Mouse (Mus musculus): ENCODE results near the gene Zbtb22.
"Not testable (repeated sequence)": the region's sequence is repeated elsewhere in the genome, so short reads cannot be mapped to it uniquely, and the experiment has no call there.

Zbtb22 gene

DNA sequence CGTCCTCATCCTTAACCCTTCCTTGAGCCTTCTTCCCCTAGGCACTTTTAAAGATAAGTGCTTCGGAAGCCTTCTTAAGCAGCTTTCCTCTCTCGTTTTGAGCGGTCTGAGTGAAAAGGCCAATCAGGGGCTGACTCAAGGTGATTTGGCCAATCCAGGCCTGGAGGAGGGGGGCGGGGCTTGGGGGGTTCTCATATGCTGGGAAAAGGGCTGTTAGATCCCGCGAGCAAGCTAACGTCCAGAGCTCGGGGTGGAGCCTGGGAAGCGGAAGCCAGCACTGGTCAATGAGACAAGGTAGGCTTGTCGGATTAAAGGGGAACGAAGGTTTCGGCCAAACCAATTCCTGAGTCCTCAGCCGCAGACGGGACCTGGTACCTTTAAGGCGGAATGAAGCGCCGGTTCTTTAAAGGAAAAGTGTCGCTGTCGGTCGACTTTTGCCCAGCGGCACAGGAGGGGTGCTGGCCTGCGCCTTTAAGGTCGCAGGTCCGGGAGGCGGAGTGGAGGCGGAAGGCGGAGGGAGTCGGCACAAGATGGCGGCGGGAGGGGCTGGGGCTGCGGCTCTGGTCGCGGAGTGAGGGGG, at the start of gene Zbtb22, which contains the start of gene Tapbp:
Gene Zbtb22 (plus strand): TSS at position 234 of the 580 bp plus-strand sequence.
Gene Tapbp (plus strand): TSS at position 229 of the 580 bp plus-strand sequence.
- DNase-seq (ENCODE audit: low read depth, low spot score) = peak; percentile 96

DNA sequence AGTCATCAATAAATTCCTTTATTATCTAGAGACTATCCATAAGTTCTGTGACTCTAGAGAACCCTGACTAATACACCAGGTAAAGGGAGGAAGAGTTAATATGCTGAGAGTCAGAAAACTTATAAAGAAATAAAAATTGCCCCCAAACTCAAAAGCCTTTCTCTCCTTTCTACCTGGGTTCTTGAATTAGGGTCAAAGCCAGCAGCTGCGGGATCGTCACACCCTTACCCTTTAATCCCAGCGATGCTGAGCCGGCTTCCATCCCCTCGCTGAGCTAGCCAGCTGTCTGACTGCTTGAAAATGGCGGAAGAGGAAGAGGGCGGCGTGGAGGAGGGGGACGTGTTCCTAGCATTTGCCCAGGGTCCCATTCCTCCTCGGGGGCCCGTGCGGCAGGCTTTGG, 42.2 kb upstream of the Zbtb22 start, which contains the start of gene Gm7029:
Gene Gm7029 (plus strand): TSS at position 301 of the 400 bp plus-strand sequence.
- DNase-seq (ENCODE audit: low read depth, low spot score) = not testable (repeated sequence)

DNA sequence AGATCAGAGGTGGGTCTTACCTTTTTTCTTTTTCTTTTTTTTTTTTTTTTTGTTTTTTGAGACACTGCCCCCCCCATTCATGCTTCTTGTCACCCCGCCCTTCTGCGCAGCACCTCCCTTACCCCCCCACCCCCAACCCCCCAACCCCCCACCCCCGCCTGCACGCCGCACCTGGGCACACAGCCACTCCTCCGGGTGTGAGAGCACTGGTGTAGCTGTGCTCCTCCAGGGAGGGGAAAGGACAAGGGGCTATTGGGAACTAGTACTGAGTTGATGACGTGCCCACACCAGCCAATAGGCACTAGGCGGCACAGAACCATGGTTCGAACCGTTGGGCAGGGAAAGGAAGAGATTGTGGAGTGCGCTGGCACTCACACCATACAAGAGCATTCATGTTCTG, 41.3 kb upstream of the Zbtb22 start:
- no peak for DNase-seq (ENCODE audit: low read depth, low spot score)

DNA sequence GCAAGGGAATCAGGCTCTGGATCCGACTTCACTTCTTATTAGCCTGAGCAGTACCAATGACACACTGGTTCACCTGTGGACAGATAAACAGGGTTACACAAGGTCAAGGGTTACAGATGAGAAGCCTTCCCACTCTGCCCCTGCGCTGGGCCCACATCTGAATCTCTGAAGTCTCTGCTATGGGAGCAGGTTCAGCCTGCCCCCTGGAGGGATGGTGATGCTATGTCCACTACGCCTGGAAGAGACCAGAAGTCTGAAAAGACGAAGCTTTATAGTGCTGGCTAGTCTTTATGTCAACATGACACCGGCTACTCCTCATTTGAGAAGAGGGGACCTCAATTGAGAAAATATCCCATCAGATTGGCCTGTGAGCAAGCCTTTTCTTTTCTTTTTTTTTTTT, 39.9 kb upstream of the Zbtb22 start:
- not testable (repeated sequence) for DNase-seq (ENCODE audit: low read depth, low spot score)

DNA sequence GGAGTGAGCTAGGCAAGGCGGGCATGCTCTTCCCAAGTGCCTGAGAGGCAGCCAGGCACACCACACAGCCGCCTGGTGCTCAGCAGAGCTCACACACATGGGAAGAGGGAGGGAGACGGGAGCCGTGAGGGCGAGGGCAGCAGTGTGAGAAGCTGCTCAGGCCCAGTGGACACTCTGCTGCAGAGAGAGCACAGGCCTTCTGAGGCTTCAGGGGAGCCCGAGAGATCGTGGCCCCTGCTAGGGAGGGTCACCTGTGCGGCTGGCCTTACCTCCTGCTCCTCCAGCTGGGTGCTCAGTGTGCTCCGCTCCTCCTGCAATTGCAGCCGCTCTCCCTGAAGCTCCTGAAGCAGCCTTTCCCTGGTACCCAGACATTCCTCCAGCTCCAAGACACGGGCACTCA, 31.4 kb upstream of the Zbtb22 start:
- not testable (repeated sequence) for DNase-seq (ENCODE audit: low read depth, low spot score)

DNA sequence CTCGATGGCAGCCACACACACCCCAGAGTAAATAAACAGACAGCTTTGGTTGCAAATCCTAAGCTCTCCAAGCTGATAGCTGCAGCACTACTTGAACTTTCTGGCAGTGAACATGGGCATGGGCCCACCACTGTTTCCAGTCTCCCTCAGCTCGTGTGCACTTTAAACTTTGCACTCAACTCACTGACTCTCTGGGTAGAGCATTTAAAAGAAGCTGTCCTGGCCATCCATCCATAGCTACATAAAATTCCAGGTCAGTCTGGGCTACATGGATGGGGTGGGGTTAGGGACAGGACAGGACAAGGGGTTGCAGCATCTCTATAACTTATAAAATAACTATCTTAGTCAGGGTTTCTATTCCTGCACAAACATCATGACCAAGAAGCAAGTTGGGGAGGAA, 27.9 kb upstream of the Zbtb22 start:
- not testable (repeated sequence) for DNase-seq (ENCODE audit: low read depth, low spot score)

DNA sequence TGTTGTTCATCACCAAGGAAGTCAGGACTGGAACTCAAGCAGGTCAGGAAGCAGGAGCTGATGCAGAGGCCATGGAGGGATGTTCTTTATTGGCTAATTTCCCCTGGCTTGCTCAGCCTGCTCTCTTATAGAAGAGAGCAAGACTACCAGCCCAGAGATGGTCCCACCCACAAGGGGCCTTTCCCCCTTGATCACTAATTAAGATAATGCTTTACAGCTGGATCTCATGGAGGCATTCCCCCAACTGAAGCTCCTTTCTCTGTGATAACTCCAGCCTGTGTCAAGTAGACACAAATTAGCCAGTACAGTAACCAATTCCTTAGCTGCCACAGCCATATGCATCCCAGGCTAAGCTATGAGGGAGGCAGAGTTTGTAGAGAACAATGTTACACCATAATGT, 27.5 kb upstream of the Zbtb22 start:
- not testable (repeated sequence) for DNase-seq (ENCODE audit: low read depth, low spot score)

DNA sequence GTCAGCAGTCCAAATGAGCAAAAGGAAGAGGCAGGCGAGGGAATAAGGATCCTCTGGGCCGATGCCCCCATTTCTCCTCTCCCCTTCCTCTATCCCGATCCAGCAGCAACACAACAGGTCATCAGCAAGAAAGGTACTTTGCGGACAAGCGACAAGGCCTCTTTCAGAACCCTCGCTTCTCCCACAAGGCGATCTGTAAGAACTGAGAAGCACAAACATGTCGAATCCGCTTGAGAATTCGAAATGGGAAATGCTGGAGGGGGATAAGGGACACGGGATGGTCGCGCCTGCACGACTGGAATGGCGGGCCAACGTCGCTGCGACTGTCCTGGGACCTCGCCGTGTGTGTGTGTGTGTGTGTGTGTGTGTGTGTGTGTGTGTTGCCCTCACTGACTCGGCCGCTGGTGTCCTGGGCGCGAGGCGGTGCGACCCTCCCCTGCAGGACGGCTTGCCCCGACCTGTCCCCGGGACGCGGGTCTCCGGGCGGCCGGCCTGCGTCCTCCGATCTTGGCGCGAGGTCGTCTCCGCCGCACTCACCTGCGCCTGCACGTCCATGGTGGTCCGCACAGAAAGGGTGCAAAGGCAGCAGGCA, 25.7 kb upstream of the Zbtb22 start:
- not testable (repeated sequence) for DNase-seq (ENCODE audit: low read depth, low spot score)

DNA sequence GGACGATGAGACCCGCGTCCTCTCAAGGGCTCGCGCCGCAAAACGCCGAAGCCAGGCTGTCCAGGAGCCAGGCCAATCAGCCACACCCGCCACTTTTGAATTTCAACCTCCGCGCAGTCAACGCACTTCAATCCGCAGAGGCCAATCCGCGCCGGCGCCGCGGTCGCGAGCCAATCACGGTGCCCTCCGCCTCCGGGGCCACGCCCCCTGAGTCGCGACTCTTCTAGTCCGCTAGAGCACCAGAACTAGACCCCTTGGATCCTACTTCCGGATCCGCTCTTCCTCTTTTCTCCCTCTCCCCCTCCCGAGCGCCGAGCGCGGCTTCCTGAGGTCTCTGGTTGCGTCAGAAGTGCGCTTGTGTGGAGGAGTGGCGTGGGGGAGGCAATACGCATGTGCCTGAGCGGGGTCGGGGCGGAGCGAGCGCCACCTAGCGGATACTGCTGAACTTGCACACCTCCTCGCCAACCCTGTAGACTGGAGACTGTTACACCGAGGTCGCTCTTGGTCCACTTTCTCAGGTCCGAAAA, 25.1 kb upstream of the Zbtb22 start, which contains the start of gene Kifc1:
Gene Kifc1 (minus strand): TSS at position 129 of the 527 bp plus-strand sequence.
- peak; percentile 99 for DNase-seq (ENCODE audit: low read depth, low spot score)

DNA sequence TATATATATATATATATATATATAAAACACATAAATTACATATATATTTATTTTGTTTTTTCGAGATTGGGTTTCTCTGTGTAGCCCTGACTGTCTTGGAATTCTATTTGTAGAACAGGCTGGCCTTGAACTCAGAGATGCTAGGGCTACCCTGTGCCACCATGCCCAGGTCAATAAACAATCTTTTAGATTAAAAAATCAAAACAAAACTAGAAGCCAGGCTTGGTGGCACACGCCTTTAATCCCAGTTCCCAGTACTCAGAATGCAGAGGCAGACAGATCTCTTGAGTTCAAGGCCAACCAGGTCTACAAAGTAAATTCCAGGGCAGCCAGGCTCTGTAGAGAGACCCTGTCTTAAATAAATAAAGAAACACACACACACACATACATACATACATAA, 24.3 kb upstream of the Zbtb22 start:
- no peak for DNase-seq (ENCODE audit: low read depth, low spot score)

DNA sequence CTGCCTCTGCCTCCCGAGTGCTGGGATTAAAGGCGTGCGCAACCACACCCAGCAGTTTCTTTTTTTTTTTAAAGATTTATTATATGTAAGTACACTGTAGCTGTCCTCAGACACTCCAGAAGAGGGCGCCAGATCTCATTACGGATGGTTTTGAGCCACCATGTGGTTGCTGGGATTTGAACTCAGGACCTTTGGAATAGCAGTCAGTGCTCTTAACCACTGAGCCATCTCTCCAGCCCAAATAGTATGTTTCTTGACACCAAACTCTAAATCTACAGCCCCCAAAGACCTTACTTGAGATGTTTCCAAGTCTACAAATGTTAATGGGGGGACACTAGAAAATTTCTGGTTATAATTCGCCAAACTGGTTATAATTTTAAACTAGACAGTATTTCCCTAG, 23.8 kb upstream of the Zbtb22 start:
- DNase-seq (ENCODE audit: low read depth, low spot score) = not testable (repeated sequence)

DNA sequence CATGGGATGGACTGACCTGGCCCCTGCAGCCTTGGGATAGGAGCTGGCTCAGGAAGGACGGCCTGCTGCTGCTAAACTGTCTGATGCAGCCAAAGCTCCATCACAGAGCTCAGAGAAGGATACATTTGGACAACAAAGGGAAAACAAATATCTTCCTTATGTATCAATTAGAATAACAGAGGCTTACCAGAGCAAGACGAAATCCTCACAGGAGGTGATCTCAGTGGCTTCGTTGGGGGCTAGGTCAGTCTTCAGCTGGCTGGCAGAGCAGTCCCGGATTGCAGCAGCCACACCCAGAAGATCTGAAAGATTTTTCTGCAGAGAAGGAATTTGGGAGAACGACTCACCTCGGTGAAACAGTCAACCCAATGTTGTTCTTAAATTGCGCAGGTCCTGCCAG, 23.3 kb upstream of the Zbtb22 start:
- no peak for DNase-seq (ENCODE audit: low read depth, low spot score)

DNA sequence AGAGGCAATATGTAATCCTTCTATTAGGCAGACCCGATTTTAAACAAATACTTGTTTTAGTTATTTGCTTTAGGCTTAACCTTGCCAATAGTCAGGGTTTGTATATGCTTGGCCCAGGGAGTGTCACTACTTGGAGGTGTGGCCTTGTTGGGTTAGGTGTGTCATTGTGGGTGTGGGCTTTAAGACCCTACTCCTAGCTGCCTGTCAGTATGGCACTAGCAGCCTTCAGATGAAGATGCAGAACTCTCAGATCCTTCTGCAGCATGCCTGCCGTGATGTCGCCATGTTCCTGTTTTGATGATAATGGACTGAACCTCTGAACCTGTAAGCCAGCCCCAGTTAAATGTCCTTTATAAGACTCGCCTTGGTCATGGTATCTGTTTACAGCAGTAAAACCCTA, 22.7 kb upstream of the Zbtb22 start:
- DNase-seq (ENCODE audit: low read depth, low spot score) = not testable (repeated sequence)

DNA sequence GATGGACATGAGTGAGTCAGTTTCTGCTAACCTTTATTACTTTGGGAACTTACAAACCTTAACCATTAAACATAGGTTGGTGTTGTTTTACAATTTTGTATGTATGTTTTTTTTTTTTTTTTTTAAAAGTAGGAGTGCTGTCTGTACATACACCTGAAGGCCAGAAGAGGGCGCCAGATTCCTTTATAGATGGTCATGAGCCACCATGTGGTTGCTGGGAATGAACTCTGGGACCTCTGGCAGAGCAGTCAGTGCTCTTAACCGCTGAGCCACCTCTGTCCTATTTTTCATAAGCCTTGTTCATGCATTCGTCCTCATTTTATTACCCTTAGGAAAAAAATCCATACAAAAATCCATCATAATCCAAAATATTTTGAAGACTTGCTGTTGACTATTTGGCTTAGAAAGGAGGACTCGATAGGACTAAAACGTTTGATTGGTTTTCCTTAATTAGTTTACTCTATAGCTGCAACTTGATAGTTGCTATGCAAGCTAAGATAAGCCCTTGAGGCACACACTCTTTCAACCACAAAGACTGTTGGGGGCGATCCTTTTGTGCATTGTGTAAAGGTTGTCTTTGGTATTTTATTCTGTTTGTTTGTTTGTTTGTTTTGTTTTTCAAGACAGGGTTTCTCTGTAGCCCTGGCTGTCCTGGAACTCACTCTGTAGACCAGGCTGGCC, 18.4 kb upstream of the Zbtb22 start:
- DNase-seq (ENCODE audit: low read depth, low spot score) = no peak

DNA sequence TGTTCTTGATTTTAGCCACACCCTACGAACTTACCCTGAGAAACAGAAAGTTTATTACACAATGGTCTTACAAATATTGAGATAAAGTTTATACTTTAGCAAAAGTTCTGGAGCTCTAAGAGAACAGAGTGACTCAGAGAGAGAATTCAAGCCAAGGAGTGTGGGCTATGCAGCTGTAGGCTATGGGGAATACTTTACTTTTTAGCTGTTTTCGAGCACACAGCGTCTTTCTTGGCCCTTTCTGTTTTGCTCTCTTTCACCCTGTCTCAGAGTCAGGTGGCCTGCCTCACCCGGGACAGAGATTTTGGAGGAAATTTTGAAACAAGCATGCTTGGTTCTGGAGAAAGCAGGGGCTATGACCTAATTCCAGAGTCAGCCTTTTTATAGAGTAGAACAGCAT, 17.5 kb upstream of the Zbtb22 start:
- DNase-seq (ENCODE audit: low read depth, low spot score) = not testable (repeated sequence)

DNA sequence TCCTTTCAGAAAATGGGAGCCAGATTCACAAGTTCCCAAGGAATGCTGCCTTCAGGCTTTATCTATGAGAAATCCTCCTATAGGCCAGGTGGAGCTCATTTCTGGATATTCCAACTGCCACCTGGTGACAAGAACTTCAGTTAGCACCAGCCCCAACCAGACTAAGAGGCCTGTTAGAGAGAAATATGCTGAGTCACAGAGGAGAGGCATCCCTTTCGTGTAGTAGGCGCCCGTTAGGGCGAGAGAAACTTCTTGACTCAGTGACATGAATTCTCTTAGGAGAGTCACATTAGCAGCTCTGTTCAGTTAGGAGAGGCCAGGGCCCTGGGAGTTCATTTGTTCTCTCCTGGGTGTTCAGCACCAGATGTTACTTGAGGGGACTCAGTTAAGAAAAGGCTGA, 16.1 kb upstream of the Zbtb22 start:
- DNase-seq (ENCODE audit: low read depth, low spot score) = no peak

DNA sequence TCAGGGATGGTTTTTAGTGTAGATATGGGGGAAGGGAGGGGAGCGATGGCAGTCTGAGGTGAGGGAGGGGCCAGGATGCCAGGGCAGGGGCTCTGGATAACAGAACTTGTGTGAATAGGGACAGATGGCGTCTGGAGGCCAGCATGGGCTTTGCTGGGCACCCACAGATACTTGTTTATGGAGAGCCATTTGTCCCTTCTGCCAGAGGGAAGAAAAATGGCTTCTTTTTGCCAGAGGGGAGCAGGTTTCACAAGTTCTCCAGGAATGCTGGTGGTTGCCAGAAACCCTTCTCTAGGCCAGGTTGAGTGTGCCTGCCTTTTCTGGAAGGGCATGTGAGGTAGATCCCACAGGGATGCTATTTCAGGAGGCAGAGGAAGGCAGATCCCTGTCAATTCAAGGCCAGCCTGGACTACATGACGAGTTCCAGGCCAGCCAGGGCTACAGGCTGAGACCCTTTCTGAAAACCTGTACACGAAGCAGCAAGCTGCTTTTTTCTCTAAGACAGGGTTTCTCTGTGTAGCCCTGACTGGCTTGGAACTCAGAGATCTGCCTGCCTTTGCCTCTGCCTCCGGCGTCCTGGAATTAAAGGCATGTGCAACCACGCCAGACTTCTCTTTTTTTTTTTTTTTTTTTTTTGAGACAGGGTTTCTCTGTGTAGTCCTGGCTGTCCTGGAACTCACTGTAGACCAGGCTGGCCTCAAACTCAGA, 15.3 kb upstream of the Zbtb22 start:
- no peak for DNase-seq (ENCODE audit: low read depth, low spot score)

DNA sequence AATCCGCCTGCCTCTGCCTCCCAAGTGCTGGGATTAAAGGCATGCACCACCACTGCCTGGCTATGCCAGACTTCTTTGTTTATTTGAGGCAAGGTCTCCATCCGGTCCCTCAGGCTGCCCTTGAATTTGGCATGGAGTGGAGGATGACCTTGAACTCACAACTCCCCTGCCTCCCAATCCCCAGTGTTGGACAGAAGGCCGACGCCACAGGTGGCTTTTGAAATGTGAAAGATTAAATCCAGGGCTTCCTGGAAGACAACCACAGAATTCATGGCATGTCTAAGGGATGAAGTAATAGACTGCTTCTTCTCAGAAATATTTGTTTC, 14.8 kb upstream of the Zbtb22 start:
- no peak for DNase-seq (ENCODE audit: low read depth, low spot score)

DNA sequence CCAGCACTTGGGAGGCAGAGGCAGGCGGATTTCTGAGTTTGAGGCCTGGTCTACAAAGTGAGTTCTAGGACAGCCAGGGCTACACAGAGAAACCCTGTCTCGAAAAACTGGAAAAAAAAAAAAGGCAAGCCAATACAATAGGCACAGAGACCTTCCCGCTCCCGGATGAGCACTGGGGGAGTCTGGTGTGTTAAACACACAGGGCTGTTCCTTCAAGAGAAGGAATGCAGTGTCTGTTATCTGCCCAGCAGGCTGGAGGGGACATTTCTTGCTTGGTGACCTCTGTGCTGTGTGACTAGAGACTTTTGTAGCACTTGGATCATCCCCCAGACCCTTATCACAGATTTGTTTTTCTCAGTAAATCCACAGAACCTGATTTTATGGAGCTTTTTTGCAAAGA, 14.1 kb upstream of the Zbtb22 start:
- no peak for DNase-seq (ENCODE audit: low read depth, low spot score)

DNA sequence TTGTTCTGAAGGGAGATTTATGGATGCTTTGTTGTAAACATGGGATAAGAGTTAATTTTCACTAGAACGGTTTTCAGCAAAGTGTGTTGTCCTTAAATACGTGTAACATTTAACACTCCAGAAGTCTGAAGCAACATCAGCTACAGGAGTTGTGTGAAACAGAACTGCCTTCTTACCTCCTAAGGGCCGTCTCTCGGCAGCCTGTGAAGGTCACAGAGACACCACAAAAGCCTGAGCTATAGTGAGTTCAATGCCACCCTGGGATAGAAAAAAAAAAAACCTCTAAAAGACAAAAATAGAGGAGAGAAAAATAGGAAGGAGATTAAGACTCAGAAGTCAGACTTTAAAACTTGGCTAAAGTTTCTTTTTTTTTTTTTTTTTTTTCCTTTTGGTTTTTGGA, 13.6 kb upstream of the Zbtb22 start:
- no peak for DNase-seq (ENCODE audit: low read depth, low spot score)

DNA sequence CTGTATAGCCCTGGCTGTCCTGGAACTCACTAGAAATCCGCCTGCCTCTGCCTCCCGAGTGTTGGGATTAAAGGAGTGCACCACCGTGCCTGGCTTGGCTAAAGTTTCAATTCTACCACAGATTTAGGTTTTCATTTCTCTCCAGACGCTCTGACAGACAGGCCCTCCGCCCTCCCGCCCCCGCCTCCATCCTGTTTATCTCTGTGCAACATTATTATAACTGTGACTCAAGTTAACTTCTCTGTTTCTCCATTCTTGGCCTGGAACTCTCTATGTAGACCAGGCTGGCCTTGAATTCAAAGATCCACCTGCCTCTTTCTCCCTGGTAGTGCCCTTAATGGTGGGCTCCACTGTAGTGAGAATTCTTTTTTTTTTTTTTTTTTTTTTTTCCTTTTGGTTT, 13.2 kb upstream of the Zbtb22 start:
- no peak for DNase-seq (ENCODE audit: low read depth, low spot score)
